11 mouse cellular contexts compared by ENCODE assay signal in the genomic region with DNA sequence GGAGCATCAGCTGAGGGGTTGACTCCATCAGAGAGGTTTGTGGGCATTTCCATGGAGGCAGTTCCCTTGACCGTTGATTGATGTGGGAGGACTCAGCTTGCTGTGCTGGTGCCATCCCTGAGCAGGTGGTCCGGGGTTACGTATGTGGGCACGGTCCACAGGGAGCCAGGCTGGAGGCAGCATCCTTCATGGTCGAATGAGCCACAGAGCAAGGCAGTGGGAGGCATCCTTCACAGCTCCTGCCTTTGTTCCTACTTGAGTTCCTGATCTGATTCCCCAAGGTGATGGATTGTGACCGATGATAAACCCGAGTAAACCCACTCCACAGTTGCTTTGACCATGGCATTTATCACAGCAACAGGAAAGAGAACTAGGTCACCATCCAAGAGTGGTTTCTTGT. TPM values are rescaled to one million over a fixed set of nuclear protein-coding genes. Genes with fewer than 3 reads are reported as not detected.
"Had no signal": no experiment of that assay in that cellular context is flagged by ENCODE, and none has a peak within 500 bp of the region (broad histone marks: within the 10 kb centered on the region; RNA-seq: fewer than 3 reads in every experiment).

No protein-coding gene starts in this region.

- DNase-seq: kidney, adult 9 months; kidney, postnatal 25 days; liver, embryonic 13.5 days; lung, adult 2 months; lung, postnatal 14 days; lung, postnatal 4 days; thymus, adult 18-20 months; thymus, postnatal 36 days had no signal

RNA-seq across cellular contexts. Expression of a gene that starts 25.4 kb away (rescaled TPM):
- total RNA-seq: megakaryocyte progenitor cell, adult 5-6 weeks; monocyte, adult 5-6 weeks; neutrophil, adult 5-6 weeks had no signal
